Mouse (Mus musculus) liver, embryonic 14.5 days (tissue): ENCODE results near the gene Slc9a8. TPM values are rescaled to one million over a fixed set of nuclear protein-coding genes. Genes with fewer than 3 reads are reported as not detected.

Experiments
- ATAC-seq: fragments of 200-750 bp; cut with Nextera tagmentation; 2 replicates; pipeline ENCODE4 v1.8.0; 2017; ENCODE audit warnings: moderate number of reproducible peaks, mild to moderate bottlenecking, moderate library complexity; ENCODE audit not compliant: insufficient read depth
- DNase-seq, 3 experiments: peaks; one replicate each; pipeline ENCODE4 v3.0.0-alpha.2; 2012 to 2013; ENCODE audit warnings: low read depth in 3 of 3, low spot score in 3 of 3
- H3K27ac ChIP-seq: fragments of 300-500 bp; sonication (generic); 2 replicates; pipeline ENCODE4 v1.5.1; 2014; ENCODE audit warnings: moderate library complexity, mild to moderate bottlenecking, control low read depth, inconsistent platforms
- H3K27me3 ChIP-seq: fragments of 300-500 bp; sonication (generic); 2 replicates; pipeline ENCODE4 v1.6.1; 2014; ENCODE audit warnings: mild to moderate bottlenecking, low read length, moderate library complexity; ENCODE audit not compliant: control insufficient read depth, insufficient read depth
- H3K36me3 ChIP-seq: fragments of 300-500 bp; sonication (generic); replicated peaks from 2 replicates; pipeline ENCODE4 v1.6.1; 2014; ENCODE audit warnings: low read depth; ENCODE audit not compliant: control insufficient read depth, insufficient read depth
- H3K4me1 ChIP-seq, 2 experiments: fragments of 200-500 bp in 1 of 2; fragments of 300-500 bp in 1 of 2; sonication (generic) in 1 of 2; replicated peaks; 2 replicates each; pipeline ENCODE4 v1.6.1; 2012 to 2014; ENCODE audit warnings: antibody characterized with exemption in 1 of 2, inconsistent platforms in 1 of 2, low read length in 1 of 2; ENCODE audit not compliant: control insufficient read depth in 2 of 2, insufficient read depth in 2 of 2
- H3K4me2 ChIP-seq: fragments of 300-500 bp; sonication (generic); 2 replicates; pipeline ENCODE4 v1.6.1; 2014; ENCODE audit warnings: low read depth, mild to moderate bottlenecking, control low read depth, moderate library complexity
- H3K4me3 ChIP-seq, 2 experiments: fragments of 200-500 bp in 1 of 2; fragments of 300-500 bp in 1 of 2; sonication (generic) in 1 of 2; 2 replicates each; pipeline ENCODE4 v1.5.1; 2012 to 2014; ENCODE audit warnings: low read depth in 2 of 2, low read length in 2 of 2, mild to moderate bottlenecking in 2 of 2, control low read depth in 1 of 2, inconsistent platforms in 1 of 2, moderate library complexity in 1 of 2; ENCODE audit not compliant: insufficient read depth in 1 of 2
- H3K9ac ChIP-seq: fragments of 300-500 bp; sonication (generic); replicated peaks from 2 replicates; pipeline ENCODE4 v1.6.1; 2014; ENCODE audit warnings: mild to moderate bottlenecking, control low read depth, moderate library complexity
- H3K9me3 ChIP-seq: fragments of 300-500 bp; sonication (generic); 2 replicates; pipeline ENCODE4 v1.6.1; 2016; ENCODE audit warnings: low read length, mixed read lengths; ENCODE audit not compliant: control insufficient read depth
- CTCF ChIP-seq: IDR thresholded peaks from 2 replicates; pipeline ENCODE4 v1.5.1; 2016; ENCODE audit warnings: antibody characterized with exemption, low read depth, control low read depth
- EP300 ChIP-seq: IDR thresholded peaks from 2 replicates; pipeline ENCODE4 v1.6.1; 2016; ENCODE audit warnings: antibody characterized with exemption, low read depth
- WGBS: fragments of 180-500 bp; shearing (Covaris S2); extraction: QIAGEN DNeasy Blood & Tissue Kit; methylation state at CpG from one replicate; pipeline ENCODE4 v1.1.7; 2014; ENCODE audit not compliant: insufficient replicate concordance; 5-methylcytosine and 5-hydroxymethylcytosine counted together
- polyA plus RNA-seq, 2 experiments: library from polyadenylated mRNA; depleted of rRNA in 1 of 2; stranded (reverse) in 1 of 2; unstranded in 1 of 2; fragments of >200 nt; fragmentation: Nextera tagmentation in 1 of 2; extraction: Ambion mirVana in 1 of 2; gene quantifications; 2 replicates each; pipeline versions ENCODE4 v1.2.1 to v1.2.3; 2012 to 2014

Slc9a8 gene
- polyA plus RNA-seq, 2 experiments = 8.7 to 13.9 TPM

DNA sequence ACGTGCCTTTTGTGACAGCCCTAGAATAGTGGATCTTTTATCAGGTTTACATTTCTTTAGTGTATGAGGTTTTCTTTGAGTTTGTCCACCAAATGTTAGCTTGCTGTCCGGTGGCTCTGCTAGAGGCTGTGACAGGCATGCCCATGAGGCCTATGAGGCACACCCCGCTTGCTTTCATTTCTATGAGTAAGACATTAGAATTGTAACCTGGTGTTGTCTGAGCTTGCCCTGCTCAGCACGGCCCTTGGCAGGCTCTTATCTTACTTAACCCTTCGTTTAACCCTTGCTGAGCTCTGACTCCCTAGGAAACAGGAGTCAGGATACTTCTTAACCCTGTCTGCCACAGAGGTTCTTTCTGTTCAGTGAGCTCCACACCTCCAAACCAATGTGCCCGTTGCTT lies 3.9 kb downstream of the Slc9a8 start:
- Histone ChIP-seq H3K27ac (no peak overlapping the region; the same call in 1 of the 2 replicates), H3K4me1 (peaks cover 22 to 44% of the 10 kb centered on the region in 2 experiments), H3K9me3 (no peaks in the 10 kb centered on the region), H3K36me3 (peaks cover 42% of the 10 kb centered on the region), H3K4me3 (no peak overlapping the region), H3K4me2 (no peak overlapping the region), H3K27me3 (no peaks in the 10 kb centered on the region), H3K9ac (no peak overlapping the region)
- no peak for ATAC-seq
- no peak for DNase-seq
- WGBS = 55% methylated on average over 6 of the region's 6 CpGs
- no peak for TF ChIP-seq CTCF

DNA sequence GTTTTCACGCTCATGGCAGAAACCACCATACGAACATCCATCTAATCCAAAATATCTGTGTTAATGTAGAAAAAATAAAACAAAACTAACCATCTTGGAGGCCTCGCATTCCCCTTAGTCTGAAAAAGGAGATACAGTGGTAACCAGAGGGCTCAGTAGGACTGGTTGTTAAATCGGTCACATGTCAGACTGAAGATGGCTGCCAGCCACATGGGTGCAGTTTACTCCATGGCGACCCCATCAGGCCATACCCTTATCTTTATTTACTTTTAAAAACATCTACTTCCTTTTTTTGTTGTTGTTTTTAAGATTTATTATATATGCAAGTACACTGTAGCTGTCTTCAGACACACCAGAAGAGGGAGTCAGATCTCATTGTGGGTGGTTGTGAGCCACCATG lies 8.1 kb downstream of the Slc9a8 start:
- peaks cover 46% of the 10 kb centered on the region for H3K36me3 ChIP-seq
- peaks cover 17 to 34% of the 10 kb centered on the region in 2 experiments for H3K4me1 ChIP-seq
- no peak overlapping the region for H3K9ac ChIP-seq
- no peak overlapping the region for H3K4me2 ChIP-seq
- H3K27me3 ChIP-seq = no peaks in the 10 kb centered on the region
- no peak; the same call in 1 of the 2 replicates for TF ChIP-seq CTCF
- no peaks in the 10 kb centered on the region for H3K9me3 ChIP-seq
- peak overlapping the region; percentile 50; the same call in 1 of the 2 replicates for H3K27ac ChIP-seq
- no peak overlapping the region for H3K4me3 ChIP-seq
- ATAC-seq (no peak), DNase-seq (no peak)
- WGBS = 88% methylated on average over 5 of the region's 5 CpGs

DNA sequence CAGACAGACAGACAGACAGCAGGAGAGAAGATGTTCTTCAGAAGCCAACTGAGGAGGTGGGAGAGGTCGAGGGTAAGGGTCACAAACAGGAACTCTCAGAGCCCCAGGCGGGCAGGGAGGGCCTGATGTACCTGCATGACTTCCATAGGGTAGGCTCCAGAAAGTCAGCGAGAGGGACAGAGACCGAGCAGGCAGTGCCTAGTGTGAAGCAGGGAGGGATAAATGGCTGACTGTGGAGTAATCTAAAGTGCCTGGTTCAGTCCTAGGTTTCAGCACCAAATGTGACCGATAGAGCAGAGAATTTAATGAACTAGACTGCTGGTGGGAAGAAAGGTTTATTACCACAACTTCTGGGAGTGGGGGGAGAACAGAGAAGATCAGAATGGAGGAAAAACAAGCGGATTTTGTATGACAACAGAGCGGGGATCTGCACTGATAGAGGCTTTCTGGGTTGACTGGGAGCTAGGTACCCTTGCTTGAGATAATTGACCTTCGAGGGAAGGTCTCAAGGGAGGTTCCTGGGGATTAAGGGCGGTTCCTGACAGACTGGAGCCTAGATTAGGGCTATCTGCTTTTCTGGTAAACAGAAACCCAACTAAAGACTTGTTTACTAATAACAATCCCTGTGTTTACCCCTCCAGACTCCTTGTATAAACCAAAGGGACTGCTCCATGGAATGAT lies 9.4 kb downstream of the Slc9a8 start:
- TF ChIP-seq EP300 (peak; percentile 80), CTCF (no peak)
- Histone ChIP-seq H3K9me3 (no peaks in the 10 kb centered on the region), H3K36me3 (peaks cover 45% of the 10 kb centered on the region), H3K4me2 (peak overlapping the region; percentile 51), H3K9ac (peak overlapping the region; percentile 63), H3K4me1 (peaks cover 14 to 30% of the 10 kb centered on the region in 2 experiments), H3K4me3 (0 out of 4 replicates have a peak overlapping the region, but pooled peaks of 1 of the 2 experiments have one; percentile 8), H3K27me3 (no peaks in the 10 kb centered on the region), H3K27ac (peak overlapping the region; percentile 94)
- peak; percentile 64 to 72 (median 70) for DNase-seq
- peak; percentile 91 for ATAC-seq
- WGBS = 47% methylated on average over 9 of the region's 9 CpGs

DNA sequence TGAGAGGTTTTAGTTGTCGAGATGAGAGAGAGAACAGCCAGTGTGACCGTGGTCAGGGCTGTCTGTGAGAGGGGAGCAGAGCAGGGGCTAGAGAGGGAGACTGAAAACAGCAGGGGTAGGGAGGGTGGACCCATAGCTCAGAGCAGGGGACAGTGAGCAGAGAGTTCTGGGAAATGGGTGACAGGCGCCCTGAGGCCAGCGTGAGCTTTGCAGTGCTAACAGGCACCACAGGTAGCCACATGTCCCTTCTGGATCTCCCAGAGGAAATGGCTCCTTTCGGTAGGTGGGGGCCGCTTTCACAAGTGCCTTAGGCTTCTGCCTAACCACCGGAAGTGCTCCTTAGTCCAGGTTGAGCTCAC lies 9.9 kb downstream of the Slc9a8 start:
- Histone ChIP-seq H3K4me2 (peak overlapping the region; percentile 51), H3K9me3 (no peaks in the 10 kb centered on the region), H3K4me1 (peaks cover 14 to 30% of the 10 kb centered on the region in 2 experiments), H3K36me3 (peaks cover 40% of the 10 kb centered on the region), H3K9ac (peak overlapping the region; percentile 41), H3K27ac (peak overlapping the region; percentile 94), H3K4me3 (no peak overlapping the region), H3K27me3 (no peaks in the 10 kb centered on the region)
- ATAC-seq = peak; percentile 74
- 75% methylated on average over 7 of the region's 7 CpGs for WGBS
- TF ChIP-seq CTCF (no peak), EP300 (no peak)
- no peak for DNase-seq

DNA sequence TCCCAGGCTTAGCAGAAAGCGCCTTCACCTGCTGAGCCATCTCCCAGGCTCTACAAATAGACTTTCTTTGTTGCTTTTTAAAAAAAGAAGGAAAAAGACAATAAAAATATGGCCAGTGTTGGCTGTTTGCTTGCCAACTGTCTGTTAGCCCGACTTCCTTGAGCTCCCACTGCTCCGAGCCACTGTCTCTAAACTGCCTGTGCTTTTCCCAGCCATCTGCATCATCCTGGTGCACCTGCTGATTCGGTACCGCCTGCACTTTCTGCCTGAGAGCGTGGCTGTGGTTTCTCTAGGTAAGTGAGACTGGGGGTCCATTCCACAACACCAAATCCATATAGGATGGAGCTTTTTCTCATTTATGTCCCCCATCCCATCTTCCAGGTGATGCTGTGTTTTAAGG lies 13.1 kb downstream of the Slc9a8 start:
- Histone ChIP-seq H3K27ac (no peak overlapping the region), H3K4me2 (no peak overlapping the region), H3K27me3 (no peaks in the 10 kb centered on the region), H3K4me3 (no peak overlapping the region), H3K36me3 (peaks cover 34% of the 10 kb centered on the region), H3K9me3 (no peaks in the 10 kb centered on the region), H3K4me1 (peaks cover 14 to 20% of the 10 kb centered on the region in 2 experiments), H3K9ac (no peak overlapping the region)
- DNase-seq = no peak
- ATAC-seq = no peak
- WGBS = 93% methylated on average over 6 of the region's 6 CpGs
- no peak for TF ChIP-seq EP300
- no peak for TF ChIP-seq CTCF
